Mouse (Mus musculus): Measurements from ENCODE around the gene Arhgap18.
A peak's percentile ranks its signal among the peaks of the same experiment; 100 is the strongest.
"Not testable (repeated sequence)": the region's sequence is repeated elsewhere in the genome, so short reads cannot be mapped to it uniquely, and the experiment has no call there.

The Arhgap18 gene

GRCm38 (mm10) chr10:26912112-26912797 is 159.0 kb downstream of the Arhgap18 start:
- DNase-seq, result no peak

- DNase-seq, result no peak
Observed at GRCm38 (mm10) chr10:26912807-26913206, 159.6 kb downstream of the Arhgap18 start.

- DNase-seq, result peak; percentile 39
Observed at GRCm38 (mm10) chr10:26919307-26919977, 166.2 kb downstream of the Arhgap18 start.

GRCm38 (mm10) chr10:26920383-26920979 is 167.3 kb downstream of the Arhgap18 start:
- peak; percentile 55 for DNase-seq

- DNase-seq, result not testable (repeated sequence)
Observed at GRCm38 (mm10) chr10:26936056-26936455, 182.8 kb downstream of the Arhgap18 start.

GRCm38 (mm10) chr10:26938464-26938863 is 185.2 kb downstream of the Arhgap18 start:
- DNase-seq, result not testable (repeated sequence)

GRCm38 (mm10) chr10:26939549-26939948 is 186.3 kb downstream of the Arhgap18 start:
- DNase-seq, result no peak

- DNase-seq, result no peak
Observed at GRCm38 (mm10) chr10:26948331-26948730, 195.1 kb downstream of the Arhgap18 start.

- no peak for DNase-seq
Observed at GRCm38 (mm10) chr10:26949667-26950066, 196.4 kb downstream of the Arhgap18 start.

GRCm38 (mm10) chr10:26950448-26950847 is 197.2 kb downstream of the Arhgap18 start:
- DNase-seq, result no peak

- DNase-seq, result no peak
Observed at GRCm38 (mm10) chr10:26958513-26958912, 205.3 kb downstream of the Arhgap18 start.
